Mouse (Mus musculus) heart, postnatal 10 days (tissue): ENCODE data around the gene Rsc1a1. TPM values are rescaled to one million over a fixed set of nuclear protein-coding genes. Genes with fewer than 3 reads are reported as not detected.

Experiments
- DNase-seq, 2 experiments: peaks; one replicate each; pipeline ENCODE4 v3.0.0; 2021
- intact Hi-C: fragments of 180-260 bp; cut with DNase I; formaldehyde crosslinking; loops from one replicate; pipeline ENCODE4 v1.15.1; 2025
- total RNA-seq, 2 experiments: library from RNA; stranded (reverse); gene quantifications; 2 replicates each; pipeline ENCODE4 v1.2.3; 2021

The Rsc1a1 gene
- total RNA-seq: 1 to 10 TPM in 1 of 2 experiments, under 1 TPM in 1; 0.19 to 3.1 TPM

DNA sequence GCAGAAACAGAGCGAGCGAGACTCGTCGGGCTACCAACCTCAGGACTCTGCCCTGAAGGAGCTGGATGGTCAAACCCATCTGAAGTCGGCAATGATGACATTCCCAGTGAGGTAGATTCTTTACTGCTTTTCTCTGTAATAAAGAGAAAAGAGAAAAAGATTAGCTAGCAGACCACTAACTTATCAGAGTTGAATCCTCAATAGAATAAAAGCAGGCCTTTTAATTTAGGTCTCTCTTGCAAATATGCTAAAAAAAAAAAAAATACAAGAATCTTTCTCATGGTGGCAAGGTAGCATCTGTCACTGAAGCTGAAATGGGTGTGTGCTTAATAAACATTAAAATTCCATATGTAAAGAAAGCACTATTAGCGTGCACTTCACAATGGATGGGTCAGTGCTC is at the start of gene Rsc1a1:
TSS of gene Rsc1a1 (minus strand) at position 101 of the 400 bp plus-strand sequence.
- intact Hi-C loops: no loop called here

DNA sequence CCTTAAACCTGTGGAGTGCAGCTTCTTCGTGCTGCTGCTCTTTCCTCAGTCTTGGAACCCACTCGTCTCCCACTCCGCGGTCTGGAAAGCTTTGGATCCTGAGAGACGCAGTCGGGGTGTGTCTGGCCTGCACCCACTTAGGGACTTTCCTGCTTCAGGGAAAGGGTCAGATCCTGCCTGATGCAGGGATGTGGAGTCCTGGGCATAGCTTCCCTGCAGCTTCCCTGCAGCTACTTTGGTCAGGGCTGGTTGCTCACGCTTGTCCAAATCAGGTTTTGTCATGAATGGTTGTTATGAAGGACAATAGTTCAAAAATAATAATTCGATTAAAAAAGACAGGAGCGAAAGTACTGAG is 49.8 kb upstream of the Rsc1a1 start:
- intact Hi-C loops: no loop called here
- DNase-seq: no peak

More for the DNA sequence above, at the start of gene Rsc1a1:
- no peak for DNase-seq

DNA sequence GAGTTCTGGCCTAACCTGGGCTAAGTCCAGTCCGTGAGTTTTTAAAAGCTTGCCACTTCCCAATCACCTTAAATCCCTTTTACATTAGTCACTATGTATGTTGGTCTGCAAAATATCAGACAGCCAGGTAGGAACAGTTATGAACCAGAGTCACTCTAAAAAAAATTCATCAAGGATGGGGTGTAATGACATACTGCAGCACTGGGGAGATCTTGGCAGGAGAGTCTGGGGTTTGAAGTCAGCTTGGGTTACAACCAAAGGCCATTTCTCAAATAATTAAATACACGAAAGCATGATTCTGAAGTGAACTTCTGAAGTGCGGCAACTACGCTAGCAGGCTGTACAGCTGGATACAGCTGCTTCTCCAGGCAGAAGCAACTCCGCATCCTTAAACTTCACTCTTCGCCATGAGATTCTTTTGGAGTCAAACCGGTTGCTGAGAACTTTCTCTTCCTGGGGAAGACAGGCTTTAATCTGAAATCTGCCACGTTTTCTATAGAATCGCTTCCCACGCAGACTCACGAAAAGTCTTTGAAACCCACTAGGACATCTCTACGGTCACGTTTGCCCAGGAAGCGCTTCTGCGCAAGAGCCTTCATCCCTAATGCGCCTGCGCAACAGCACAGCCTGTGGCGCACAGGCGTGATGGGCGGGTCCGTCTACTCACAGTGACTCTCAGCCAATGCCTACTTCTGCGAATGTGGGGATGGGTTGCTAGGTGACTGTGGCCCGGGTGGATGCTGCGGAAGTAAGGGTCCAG is 49.2 kb upstream of the Rsc1a1 start:
- DNase-seq: peak; percentile 91
- intact Hi-C loops: no loop called here

DNA sequence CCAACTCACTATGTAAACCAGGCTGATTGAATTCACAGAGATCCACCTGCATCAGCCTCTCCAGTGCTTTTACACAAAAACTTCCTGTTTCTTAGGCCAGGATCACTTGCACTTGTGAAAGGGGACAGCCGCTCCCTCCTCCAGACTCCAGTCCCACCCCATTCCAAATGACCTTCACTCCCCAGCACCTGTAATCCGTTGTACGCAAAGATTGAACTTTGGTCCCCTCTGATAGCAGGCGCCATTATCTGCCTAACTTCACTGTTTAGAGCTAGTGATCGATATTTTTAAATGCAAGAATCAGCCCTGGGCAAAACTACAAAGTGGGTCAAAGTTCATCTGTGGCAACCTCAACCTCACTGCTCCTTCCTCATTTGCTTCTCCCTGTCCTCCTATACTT is 46.4 kb upstream of the Rsc1a1 start:
- no peak for DNase-seq
- intact Hi-C loops: no loop called here

DNA sequence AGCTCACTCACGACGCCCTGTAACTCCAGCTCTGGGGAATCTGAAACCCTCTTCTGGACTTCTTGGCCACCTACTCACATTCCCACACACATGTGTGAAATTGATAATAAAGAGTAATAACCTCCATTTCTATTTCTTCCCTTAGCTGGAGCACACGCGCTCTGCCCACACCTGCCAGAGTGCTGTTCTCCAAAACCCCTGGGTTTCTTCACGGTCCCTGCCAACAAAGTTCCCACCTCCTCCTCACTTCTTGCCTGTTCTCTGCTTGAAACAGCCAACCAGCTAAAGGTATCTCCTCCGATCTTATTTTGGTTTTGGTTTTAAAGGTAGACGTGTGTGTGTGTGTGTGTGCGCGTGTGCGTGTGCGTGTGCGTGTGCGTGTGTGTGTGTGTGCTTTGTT is 45.0 kb upstream of the Rsc1a1 start:
- intact Hi-C loops: no loop called here
- no peak for DNase-seq

DNA sequence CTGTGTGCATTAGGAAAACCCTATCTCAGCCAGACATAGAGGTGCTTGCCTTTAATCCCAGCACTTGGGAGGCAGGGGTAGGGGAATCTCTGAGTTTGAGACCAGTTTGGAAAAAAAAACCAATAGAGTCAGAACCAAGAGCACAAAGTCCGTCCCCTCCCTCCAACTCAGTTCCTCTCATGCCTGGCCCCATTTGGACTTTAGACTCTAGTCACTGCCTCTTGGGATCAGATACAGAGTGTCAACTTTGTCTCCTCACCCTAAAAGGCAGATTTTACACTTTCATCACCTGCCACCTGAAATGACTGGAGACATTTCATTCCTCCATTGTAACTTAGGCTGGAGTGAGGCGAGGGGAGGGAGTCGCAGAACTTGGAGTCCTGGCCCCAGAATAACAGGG is 43.9 kb upstream of the Rsc1a1 start:
- no peak for DNase-seq
- intact Hi-C loops: no loop called here

DNA sequence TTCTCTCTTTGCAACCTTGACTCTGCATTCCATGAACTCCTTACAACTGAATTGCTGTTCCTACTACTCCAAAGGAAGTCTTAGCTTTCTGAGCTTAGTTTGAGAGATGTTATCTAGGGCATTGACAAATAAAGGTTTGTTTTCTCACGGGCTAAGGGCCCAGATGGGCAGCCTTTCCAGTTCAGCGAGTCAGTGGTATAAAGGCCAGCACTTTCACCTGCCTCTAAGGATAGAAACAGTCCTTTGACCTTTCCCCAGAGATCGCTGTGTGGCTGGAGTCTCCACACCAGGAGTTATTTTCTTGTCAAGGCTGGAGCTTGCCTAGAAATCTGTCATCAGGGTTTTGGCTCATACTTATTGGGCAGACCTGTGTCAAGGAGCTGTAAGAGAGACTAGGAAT is 40.3 kb upstream of the Rsc1a1 start:
- DNase-seq: no peak
- intact Hi-C loops: loop anchor here (2.0 kb wide), 1 partner anchor 65 kb away; the partner anchor contains the start of gene Dnajc16

DNA sequence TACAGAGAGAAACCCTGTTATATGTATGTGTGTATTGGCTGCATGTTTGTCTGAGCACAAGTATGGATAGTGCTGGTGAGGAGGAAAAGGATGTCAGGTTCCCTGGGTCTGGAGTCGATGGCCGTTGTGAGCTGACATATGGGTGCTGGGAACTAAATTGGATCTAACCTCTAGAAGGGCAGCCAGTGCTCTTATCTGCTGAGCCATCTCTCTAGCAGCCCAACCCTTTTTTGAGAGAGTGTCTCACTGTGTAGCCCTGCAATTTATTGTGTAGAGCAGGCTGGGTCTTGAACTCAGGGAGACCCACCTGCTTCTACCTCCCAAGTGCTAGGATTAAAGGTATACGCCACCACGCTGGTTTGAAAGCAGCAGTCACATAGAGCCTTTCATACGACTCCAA is 39.9 kb upstream of the Rsc1a1 start:
- no peak for DNase-seq
- intact Hi-C loops: loop anchor here (2.0 kb wide), 1 partner anchor 66 kb away; the partner anchor contains the start of gene Dnajc16

DNA sequence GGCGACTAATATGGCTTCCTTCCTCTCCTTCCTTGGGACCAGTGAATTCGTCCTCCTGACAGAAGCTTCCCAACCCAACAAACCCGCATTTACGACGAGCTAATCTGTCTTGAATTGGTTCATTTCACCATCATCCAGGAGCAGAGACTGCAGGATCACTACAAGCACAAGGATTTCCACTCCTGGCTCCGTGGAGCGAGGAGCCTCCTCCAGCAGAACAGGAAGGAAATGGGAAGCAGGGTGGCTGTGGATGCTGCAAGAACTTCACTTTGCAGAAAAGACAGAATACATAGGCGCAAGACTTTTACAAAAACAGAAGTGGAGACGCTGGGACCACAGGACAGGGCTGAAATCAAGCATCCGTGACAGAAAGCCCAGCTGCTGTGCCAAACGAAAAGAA is 39.2 kb upstream of the Rsc1a1 start:
- no peak for DNase-seq
- intact Hi-C loops: loop anchor here (2.0 kb wide), 1 partner anchor 66 kb away; the partner anchor contains the start of gene Dnajc16

DNA sequence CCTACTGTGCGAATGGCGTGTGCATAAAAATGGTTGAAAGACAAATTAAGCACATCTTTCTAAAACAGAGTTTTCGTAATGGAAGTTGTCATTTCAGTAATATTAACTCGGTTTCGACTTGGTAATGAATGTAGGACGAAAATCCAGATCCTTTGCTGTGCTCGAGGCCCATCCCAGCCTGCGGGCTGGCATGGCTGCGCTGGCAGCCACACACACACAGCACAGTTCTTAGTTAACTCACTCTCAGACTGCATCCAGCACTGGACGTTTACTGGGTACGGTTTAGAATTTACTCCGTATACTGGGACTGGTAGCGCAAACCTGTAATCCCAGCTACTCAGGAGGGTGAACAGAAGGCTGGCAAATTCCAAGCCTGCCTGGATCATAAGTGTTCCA is 38.3 kb upstream of the Rsc1a1 start:
- intact Hi-C loops: loop anchor here (2.0 kb wide), 1 partner anchor 67 kb away; the partner anchor contains the start of gene Dnajc16
- no peak for DNase-seq

DNA sequence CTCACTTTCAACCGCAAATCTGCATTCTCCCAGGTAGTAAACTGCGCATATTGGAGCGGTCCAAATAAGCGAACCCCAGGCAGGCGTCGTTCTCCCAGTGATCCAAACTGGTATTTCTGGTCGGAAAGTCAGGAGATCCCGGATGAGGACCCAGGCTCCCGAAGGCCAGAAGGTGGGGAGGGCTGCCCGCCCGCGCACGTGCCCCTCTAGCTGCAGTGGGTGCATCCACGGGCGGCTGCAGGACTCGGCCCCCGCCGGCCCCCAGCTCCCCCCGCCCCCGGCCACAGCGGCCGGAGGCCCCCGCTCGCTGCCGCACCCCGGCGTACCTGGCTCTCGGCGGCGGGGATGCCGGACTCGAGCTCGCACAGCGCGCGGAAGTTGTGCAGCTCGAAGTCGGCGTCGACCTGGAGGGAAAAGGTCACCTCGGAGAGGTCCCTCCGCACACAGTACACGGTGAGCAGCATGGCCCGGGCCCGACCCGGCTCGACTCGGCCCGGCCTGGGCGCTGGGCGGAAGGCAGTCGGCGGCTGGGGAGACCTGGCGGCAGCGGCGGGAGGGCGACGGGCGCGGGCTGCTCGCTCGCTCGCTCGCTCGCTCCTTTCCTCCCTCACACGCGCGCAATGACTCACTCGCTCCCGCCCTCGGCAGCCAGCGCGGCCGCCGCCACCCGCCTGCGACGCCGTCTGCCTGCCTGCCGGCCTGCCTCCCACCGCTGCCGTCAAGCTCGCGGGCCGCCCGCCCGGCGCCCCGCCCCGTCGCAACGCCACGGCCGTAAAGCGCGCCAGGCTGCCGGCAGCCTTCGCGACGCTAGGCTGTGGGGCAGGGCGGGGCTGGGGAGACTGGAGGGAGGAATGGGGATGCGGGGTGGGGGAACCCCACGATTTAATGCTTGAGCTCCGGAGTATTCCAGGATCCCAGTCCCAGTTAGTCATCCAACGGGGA is 37.6 kb upstream of the Rsc1a1 start, which contains the start of gene Ddi2:
TSS of gene Ddi2 (minus strand) at position 689 of the 942 bp plus-strand sequence.
- DNase-seq: peak; percentile 93 to 95
- intact Hi-C loops: no loop called here

DNA sequence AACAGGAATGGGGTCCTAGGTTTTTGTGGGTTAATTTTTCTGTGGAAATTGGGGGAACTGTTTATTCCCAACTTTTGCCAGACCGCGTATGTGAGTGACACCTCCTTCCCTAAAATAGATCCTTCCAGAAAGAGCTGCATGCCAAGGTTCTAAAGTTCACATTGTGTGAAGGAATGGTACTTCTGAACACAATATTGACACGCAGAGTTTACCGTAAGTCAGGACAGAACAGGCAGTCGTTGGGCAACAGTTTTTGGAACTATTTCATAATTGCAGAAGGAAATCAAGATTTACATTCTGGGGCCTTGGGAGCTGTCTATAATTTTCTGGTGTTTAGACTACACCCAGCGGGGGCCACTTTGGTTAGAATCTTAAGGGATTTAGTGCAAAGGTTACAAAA is 36.6 kb upstream of the Rsc1a1 start:
- intact Hi-C loops: no loop called here

DNA sequence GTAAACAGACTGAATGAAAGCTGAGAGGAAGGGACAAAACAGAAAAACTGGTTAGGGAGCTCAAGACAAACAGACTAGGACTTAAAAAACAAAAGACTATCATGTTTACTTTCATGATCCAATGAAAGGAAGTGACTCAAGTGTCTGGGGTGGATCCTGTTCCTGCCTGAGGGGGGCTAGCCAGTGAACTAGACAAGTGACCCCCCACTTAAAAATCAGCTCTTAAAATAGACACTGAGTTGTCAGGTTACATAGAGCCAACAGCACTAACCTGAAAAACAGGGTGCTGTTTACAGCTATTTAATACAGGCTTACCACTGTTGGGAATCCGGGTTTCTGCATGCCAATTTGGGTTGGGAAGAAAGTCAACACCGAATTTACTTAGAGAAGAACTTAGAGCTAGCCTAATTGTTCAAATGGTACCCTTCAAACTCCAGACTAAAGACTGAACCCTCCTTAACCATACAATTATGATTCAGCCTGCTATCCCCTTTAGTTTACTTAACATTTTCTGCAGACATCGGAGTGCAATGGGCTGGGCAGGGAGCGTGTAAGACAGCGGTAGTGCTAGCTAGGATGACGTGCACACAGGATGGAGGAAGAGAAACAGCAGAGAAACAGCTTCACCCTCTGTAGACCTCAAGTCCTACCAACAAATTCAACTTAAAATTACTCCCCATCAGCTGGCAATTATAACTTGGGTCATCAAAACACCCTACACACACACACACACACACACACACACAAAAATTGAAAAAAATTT is 35.5 kb upstream of the Rsc1a1 start:
- intact Hi-C loops: no loop called here

More for the DNA sequence above, 36.6 kb upstream of the Rsc1a1 start:
- DNase-seq: no peak

DNA sequence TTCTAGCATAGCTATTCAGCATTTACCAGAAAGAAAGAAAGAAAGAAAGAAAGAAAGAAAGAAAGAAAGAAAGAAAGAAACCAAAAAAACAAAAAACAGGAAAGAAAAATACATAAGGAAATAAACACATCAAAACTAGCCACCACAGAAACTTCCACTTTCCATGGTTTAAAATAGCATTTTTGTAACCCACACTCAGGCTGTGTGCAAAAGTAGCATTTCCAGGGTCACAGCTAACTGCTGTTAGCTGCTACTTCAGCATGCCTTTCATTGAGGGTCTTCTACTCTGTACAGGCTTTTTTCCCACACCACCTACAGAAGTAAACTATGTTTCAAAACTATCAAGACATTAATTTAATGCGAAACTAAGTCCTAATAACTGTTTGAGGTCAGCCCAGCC is 33.9 kb upstream of the Rsc1a1 start:
- DNase-seq: no peak
- intact Hi-C loops: loop anchor here (2.0 kb wide), 1 partner anchor 55 kb away; the partner anchor contains the start of gene Plekhm2

More for the DNA sequence above, 35.5 kb upstream of the Rsc1a1 start:
- no peak for DNase-seq

DNA sequence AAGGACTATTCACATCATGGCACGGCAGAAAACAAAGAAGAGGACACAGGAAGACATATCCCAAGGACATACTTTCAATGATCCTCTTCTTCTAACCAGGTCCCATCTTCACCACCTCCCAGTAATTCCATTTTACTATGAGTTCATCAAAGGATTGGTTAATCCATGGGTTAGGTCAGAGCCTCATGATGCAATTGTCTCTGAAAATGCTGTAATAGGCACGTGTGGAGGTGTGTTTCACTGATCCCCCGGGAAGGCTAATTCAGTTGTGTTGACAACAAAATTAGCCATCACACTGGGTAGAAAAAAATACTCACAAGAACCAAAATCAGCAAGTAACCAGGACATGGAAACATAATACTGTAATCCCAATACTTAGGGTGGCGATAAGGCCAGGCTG is 32.2 kb upstream of the Rsc1a1 start:
- intact Hi-C loops: loop anchor here (2.0 kb wide), 2 partner anchors 49 to 53 kb away; partner anchors contain the start of gene Plekhm2
- DNase-seq: no peak

DNA sequence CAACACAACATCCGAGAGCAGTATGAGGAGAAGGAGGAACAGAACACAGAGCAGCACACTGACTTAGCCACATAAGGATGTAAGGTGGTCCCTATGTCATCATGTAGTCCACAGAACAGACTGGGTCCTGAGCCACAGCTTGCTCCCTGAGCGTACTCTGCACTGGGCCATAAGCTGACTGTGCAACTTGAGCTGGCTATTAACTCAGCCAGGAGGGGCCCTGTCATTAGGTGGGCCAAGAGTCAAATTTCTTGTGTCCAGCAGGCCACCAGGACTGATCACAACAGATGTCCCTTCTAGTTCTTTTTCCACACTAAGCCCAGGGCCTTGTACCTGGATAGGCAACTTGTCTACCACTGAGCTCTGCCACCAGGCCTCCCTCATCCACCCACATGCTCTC is 29.6 kb upstream of the Rsc1a1 start:
- no peak for DNase-seq
- intact Hi-C loops: no loop called here

DNA sequence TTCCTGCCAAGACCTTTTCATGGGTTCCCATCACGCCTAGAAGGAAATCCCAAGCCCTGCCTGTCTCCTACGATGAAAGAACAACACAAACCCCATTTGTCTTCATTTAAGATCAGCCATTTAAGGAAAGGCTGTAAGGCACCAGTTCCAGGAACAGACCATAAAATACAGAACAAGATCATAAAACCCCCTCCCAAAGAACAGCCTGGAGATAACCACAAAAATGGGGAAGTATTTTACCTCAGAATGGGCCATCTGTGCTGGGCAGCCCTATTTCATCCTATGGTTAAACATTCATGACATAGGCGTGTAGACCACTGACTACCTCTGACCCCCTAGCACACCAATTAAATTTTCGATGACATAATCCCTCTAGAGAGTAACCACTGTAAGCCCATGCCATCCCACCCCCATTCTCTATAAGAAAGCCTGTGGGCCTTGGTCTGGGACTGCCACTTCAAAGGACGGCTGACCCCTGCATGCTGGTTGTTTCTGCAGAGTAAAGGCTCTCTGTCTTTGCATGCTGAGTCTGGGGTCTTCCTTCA is 28.3 kb upstream of the Rsc1a1 start:
- no peak for DNase-seq
- intact Hi-C loops: no loop called here

DNA sequence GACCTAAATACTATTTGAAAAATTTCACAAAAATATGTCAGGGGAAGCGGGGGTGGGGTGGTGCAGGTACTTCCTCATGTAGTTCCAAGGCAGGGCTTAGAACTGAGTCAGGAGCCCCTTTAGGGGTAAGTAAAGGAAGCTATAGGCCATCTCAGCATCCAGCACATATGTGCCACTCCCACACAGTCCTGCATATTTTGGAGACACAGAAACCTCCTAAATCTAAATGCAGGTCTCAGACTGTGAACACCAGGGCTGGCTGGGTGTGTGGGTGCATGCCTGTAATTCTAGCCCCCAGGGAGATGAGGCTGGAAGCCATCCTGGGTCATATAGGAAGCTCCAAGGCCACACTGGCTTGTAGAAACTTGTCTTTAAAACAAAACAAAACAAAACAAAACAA is 25.9 kb upstream of the Rsc1a1 start:
- intact Hi-C loops: no loop called here
- DNase-seq: no peak

DNA sequence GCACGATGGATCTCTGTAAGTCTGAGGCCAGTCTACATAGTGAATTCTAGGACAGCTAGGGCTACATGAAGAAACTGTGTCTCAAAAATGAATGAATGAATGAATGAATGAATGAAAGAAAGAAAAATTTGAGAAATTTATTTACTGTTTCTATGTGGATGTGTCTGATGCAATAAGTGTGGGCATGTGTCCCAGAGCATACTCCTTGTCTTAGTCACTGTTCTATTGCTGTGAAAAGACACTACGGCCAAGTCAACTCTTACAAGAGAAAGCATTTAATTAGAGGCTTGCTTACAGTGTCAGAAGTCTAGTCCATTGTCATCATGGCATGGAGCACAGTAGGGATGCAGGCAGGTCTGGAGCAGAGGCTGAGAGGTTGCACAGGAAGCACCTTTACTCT is 23.6 kb upstream of the Rsc1a1 start:
- intact Hi-C loops: no loop called here
- no peak for DNase-seq

DNA sequence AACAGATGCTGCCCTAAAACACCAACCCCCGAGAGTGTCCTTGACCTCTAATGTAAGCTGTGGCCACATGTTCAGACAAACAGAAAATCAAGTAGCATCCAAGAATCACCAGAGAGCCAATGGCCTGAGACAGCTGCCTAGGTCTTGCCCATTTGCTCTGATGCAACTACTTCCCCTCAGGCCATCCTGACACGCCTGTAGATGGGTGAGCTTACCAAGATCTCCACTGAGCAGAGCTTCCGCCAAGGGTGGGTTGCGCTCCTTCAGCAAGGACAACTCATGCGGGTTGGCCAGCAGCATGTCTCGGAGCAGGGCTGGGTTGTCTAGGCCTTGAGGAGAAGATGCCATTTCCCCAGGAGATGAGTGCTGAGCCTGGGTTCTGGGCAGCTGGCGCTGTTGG is 22.6 kb upstream of the Rsc1a1 start:
- intact Hi-C loops: no loop called here
- no peak for DNase-seq
